Comparison of ENCODE assay signal across 8 mouse cellular contexts in the genomic region with DNA sequence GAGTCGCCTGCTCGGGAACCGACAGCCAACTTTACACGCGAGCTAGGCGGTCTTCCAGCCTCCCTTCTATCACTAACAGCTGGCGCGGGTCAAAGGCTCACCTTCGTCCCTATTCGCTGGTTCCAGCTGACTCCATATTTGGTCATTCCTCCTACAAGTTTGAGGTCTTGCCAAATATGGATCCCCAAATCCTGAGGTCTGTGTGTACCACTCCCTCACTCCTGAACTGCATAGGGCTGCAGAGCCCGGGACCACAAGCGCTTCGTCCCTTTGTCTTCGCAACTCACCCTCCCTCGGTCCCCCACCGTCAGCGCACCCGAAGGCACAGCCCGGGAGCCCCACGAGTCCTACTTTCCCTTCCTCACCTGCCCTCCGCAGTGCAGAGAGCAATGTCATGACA. TPM values are rescaled to one million over a fixed set of nuclear protein-coding genes. Genes with fewer than 3 reads are reported as not detected.
DNase-seq lines count a peak whose midpoint lies in the region; ATAC-seq and TF ChIP-seq lines count a peak whose summit lies in the region.

No protein-coding gene starts in this region.

- peak overlapping the region; percentile 67 for H3ac ChIP-seq in C2C12 (ENCODE audit: control insufficient read depth, insufficient read length, low read depth)

- H3K79me2 ChIP-seq in C2C12 (ENCODE audit: control insufficient read depth, insufficient read depth) = peaks cover 52% of the 10 kb centered on the region
- H3K79me2 ChIP-seq in liver, adult 2 months (ENCODE audit: control insufficient read depth, insufficient read depth, low read length) = no peaks in the 10 kb centered on the region; the same call in 1 of the 2 replicates

- H3K27me3 ChIP-seq in C2C12 (ENCODE audit: control insufficient read depth, insufficient read depth, insufficient read length) = no peaks in the 10 kb centered on the region
- H3K27me3 ChIP-seq in liver, adult 2 months (ENCODE audit: control insufficient read depth, insufficient read depth, low read length) = no peaks in the 10 kb centered on the region

- H3K79me3 ChIP-seq in C2C12 (ENCODE audit: low read depth) = peaks cover 42% of the 10 kb centered on the region

- DNase-seq in brain, adult 2 months (ENCODE audit: low read depth, low spot score) = peak; percentile 71
- peak; percentile 81 for DNase-seq in heart, adult 9 months (ENCODE audit: low spot score in 2 of 2)
- peak; percentile 87 for DNase-seq in kidney, adult 9 months
- DNase-seq in liver, adult 2 months (ENCODE audit: extremely low read depth, low read depth, low spot score) = peak; percentile 91
- DNase-seq in spleen, postnatal 4 days (ENCODE audit: low spot score in 2 of 2) = peak; percentile 60 to 76

- peaks cover 16% of the 10 kb centered on the region for H3K36me3 ChIP-seq in C2C12 (ENCODE audit: control insufficient read depth, insufficient read depth)
- H3K36me3 ChIP-seq in liver, adult 2 months (ENCODE audit: control insufficient read depth, insufficient read depth, low read length) = 0 out of 2 replicates have a peak, but pooled peaks cover 2% of the 10 kb centered on the region

- peak overlapping the region; percentile 87 for H3K27ac ChIP-seq in embryonic fibroblast, embryonic 13.5 days (ENCODE audit: insufficient read depth, low read length)
- peak overlapping the region; percentile 53 for H3K27ac ChIP-seq in liver, adult 2 months (replicated peaks; ENCODE audit: insufficient read depth, low read depth, low read length)

- H3K4me1 ChIP-seq in embryonic fibroblast, embryonic 13.5 days (ENCODE audit: control insufficient read depth, insufficient read depth, low read length) = no peaks in the 10 kb centered on the region; the same call in 1 of the 2 replicates
- peaks cover 2% of the 10 kb centered on the region; the same call in 1 of the 2 replicates for H3K4me1 ChIP-seq in liver, adult 2 months (ENCODE audit: control insufficient read depth, insufficient read depth, low read length)

- H3K9ac ChIP-seq in liver, adult 2 months (ENCODE audit: low read depth, low read length) = peak overlapping the region; percentile 80

- H3K4me3 ChIP-seq in C2C12 (ENCODE audit: insufficient read depth, poor library complexity, severe bottlenecking) = peak overlapping the region; percentile 74
- H3K4me3 ChIP-seq in embryonic fibroblast, embryonic 13.5 days (ENCODE audit: insufficient read depth, low read length) = peak overlapping the region; percentile 71
- H3K4me3 ChIP-seq in liver, adult 2 months (ENCODE audit: insufficient read depth, low read depth, low read length) = peak overlapping the region; percentile 82

- WGBS in liver, adult 2 months = under 1% methylated on average over 21 of the region's 21 CpGs

- no peak for TF ChIP-seq CTCF in C2C12 (IDR thresholded peaks at IDR 0.05; ENCODE audit: control insufficient read depth, insufficient read depth, insufficient read length)
- no peak for TF ChIP-seq CTCF in embryonic fibroblast, embryonic 13.5 days (IDR thresholded peaks at IDR 0.05; ENCODE audit: borderline replicate concordance, insufficient read depth, low read length)
- TF ChIP-seq CTCF in liver, adult 2 months (IDR thresholded peaks at IDR 0.05; ENCODE audit: low read depth, low read length) = no peak

- TF ChIP-seq POLR2A in embryonic fibroblast, embryonic 13.5 days (IDR thresholded peaks at IDR 0.05; ENCODE audit: low read depth, low read length) = peak; percentile 68
- TF ChIP-seq POLR2A in liver, adult 2 months (IDR thresholded peaks at IDR 0.05; ENCODE audit: extremely low read depth, insufficient read depth, low read length) = no peak

- peak; percentile 59 for ATAC-seq in monocyte, adult 5-6 weeks (replicated peaks; ENCODE audit: insufficient number of reproducible peaks, low FRiP score, low TSS enrichment, poor library complexity, severe bottlenecking)

TF ChIP-seq in C2C12, 6 proteins besides CTCF, POLR2A, EP300 and RAD21:
- no peak for TF ChIP-seq USF1 (IDR thresholded peaks at IDR 0.05; ENCODE audit: low read depth)
- peak; percentile 17 for TF ChIP-seq MAX (IDR thresholded peaks at IDR 0.05)

RNA-seq across cellular contexts. Expression of gene Abracl, which starts 0.8 kb away (rescaled TPM):
- polyA plus RNA-seq in C2C12 (2012; fragmentation: generic; extraction: Trizol) = 155 TPM
- 224 and 302 TPM in 2 replicates for polyA plus RNA-seq in embryonic fibroblast, embryonic 13.5 days (2011; ENCODE audit: insufficient read length, low read depth, missing spikeins)
- 13.2 and 14.3 TPM in 2 replicates for total RNA-seq in liver, adult 2 months (2014; rRNA removed)
- polyA plus RNA-seq in liver, adult 2 months (2012; rRNA removed) = 5.8 and 6.3 TPM in 2 replicates
- 279 to 315 TPM (median 280 TPM) in 3 replicates for total RNA-seq in monocyte, adult 5-6 weeks (2017)

RNA-seq across cellular contexts. Expression of gene Reps1, which starts 33.3 kb away (rescaled TPM):
- polyA plus RNA-seq in C2C12 (2012; fragmentation: generic; extraction: Trizol) = 28.9 TPM
- polyA plus RNA-seq in embryonic fibroblast, embryonic 13.5 days (2011; ENCODE audit: insufficient read length, low read depth, missing spikeins) = 42.6 and 57.3 TPM in 2 replicates
- 12.2 and 12.4 TPM in 2 replicates for total RNA-seq in liver, adult 2 months (2014; rRNA removed)
- 16.0 and 17.6 TPM in 2 replicates for polyA plus RNA-seq in liver, adult 2 months (2012; rRNA removed)
- total RNA-seq in monocyte, adult 5-6 weeks (2017) = 47.0 to 66.2 TPM (median 47.9 TPM) in 3 replicates

Comparison
In these comparisons a context has a peak if more than half of its experiments do, and no peak if none do; other contexts are left out.
1. Peak in every context shown above with its lines: DNase-seq, ATAC-seq, H3K4me3 ChIP-seq and H3K27ac ChIP-seq.
2. RNA of gene Abracl, which starts 0.8 kb away (polyA plus RNA-seq): 224 to 302 TPM in embryonic fibroblast, embryonic 13.5 days and 155 TPM in C2C12 (single experiment); 5.8 to 6.3 TPM in liver, adult 2 months; every median in the first group is over 10 times any median in the second.